Mouse (Mus musculus) heart, adult 8-10 months (tissue): ENCODE results near the gene Samd7. TPM values are rescaled to one million over a fixed set of nuclear protein-coding genes. Genes with fewer than 3 reads are reported as not detected.

Experiments
- DNase-seq: peaks from one replicate; pipeline ENCODE4 v3.0.0; 2022; ENCODE audit warnings: low spot score
- total RNA-seq, 4 experiments: library from RNA; stranded (reverse); gene quantifications; 2 replicates each; pipeline ENCODE4 v1.2.4; 2022

Samd7 gene
- total RNA-seq, 4 experiments from 2014 or later, result not detected

DNA sequence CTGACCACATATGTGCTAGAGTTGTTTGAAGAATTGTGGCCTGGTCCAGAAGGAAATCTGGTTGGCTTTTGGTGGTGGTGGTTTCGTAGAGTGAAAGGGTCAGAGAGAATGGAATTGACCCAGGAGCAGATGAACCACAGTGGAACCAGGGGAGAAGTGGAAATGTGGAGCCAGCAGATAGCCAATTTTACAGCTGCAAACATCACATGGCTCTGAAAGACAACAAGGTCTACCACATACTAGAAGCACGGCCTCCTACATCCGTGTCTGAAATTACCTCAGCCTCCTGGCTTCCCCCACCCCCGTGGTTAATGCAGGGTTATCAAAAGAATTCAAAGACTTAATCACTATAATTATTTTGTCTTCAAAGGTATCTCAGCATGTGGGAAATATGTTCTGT, 18.8 kb downstream of the Samd7 start:
- no peak for DNase-seq

DNA sequence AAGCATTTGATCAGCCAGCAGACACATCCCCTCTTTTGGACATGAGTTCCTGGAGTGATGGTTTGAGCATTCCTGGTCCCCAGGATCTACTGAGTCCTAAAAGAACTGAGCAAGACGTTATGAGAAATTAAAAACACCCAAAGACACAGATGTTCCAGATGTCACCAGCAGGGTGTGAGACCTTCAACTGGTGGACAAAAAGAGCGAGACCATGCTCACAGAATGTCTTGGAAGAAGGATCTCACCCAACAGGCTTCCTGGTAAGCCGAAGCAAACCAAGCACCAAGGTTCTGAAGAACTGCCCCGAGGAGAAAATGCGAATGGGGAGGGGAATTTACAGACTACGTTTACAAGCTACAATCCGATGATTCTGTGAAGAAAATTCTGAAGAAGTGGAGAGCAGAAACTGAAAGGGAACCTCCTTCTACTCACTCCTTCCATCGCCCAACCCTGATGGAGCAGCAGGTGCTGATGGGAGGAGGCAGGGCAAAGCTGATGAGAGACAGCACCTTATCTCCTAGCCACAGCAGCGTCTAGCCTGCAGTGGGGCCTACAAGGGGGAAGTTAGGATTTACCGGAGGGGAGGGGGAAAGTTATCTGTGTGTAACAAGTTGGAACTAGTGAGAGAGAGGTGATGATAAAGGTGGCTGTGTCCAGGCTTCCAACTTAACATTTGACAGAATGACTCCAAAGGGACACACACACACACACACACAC, 19.4 kb downstream of the Samd7 start:
- DNase-seq, result no peak

DNA sequence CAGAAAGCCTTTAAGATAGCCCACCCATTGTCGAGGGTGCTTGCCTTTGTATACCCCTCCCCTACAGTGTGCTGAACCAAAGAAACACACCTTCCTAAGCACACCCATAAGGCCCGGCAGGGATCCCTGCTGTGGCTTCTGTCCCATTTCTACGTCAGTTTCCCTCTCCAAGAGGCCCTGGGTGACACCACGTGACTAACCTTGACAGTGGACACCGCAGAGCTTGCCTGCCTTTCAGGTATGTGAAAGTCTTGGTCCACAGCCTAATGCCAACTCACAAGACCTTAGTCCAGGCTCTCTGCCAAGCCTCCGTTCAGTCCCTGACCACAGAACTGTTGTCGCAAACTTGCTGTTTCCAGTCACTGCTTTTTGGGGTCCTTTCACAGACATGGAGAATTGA, 20.1 kb downstream of the Samd7 start:
- no peak for DNase-seq

- no peak for DNase-seq
Measured at GRCm38 (mm10) chr3:30767271-30767670, 21.2 kb downstream of the Samd7 start.

GRCm38 (mm10) chr3:30769755-30770515, 23.8 kb downstream of the Samd7 start:
- no peak for DNase-seq

DNA sequence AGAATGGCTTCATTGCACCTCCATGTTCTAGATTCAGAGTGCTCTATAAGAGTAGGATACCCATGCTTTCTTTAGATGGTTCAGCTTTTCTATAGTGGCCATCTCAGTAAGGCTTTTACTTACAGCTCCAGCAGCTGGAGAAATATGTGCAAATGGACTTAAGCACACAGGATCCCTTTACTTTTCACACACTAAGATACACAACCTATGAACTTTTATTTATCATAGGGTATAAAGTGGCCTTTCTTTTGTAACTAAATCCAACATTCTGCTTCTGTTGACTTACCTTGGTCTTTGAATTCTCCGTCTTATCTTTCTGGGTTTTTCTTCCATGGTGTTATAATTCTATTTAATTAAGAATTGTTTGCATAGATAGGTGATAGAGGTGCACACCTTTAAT, 25.5 kb downstream of the Samd7 start:
- DNase-seq, result no peak

GRCm38 (mm10) chr3:30772631-30773030, 26.5 kb downstream of the Samd7 start:
- DNase-seq, result no peak

DNA sequence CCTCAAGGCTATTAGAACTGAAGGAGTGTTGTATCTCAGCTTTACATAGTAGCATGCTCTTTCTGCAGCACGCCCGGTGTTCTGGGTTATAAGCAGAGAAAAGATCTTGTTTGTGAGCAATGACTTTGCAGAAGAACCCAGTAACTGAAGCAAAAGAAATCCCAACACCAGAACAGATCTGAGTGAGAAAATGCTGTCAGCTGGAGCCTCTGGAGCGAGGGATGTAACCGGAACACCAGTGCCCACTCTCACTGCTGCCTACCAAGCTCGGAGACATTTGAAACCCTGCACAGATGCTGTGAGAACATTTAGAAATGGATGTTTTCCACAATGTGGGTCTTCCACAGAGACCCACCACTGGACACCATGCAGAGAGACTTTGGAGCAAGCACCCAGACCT, 28.6 kb downstream of the Samd7 start:
- no peak for DNase-seq

GRCm38 (mm10) chr3:30777984-30778383, 31.9 kb downstream of the Samd7 start:
- DNase-seq, result no peak

DNA sequence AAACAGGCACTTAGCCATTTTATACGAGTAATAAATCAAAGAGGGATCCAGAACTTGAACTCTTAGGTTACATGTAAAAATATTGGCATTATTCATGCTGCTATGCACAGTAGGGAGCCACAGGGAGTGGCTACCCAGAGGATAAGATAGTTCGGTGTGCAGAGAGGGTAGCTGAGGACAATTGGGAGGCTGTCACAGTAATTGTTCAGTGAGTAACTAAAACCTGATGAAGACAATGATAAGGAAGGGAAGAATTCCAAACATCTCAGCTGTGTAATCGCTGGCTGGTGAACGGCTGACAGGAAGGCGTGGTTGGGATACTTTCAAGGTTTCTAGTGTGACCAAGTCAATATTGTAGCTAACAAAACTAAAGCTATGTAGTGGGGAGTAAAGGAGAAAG, 42.4 kb downstream of the Samd7 start:
- DNase-seq, result peak; percentile 14

GRCm38 (mm10) chr3:30792737-30793402, 46.8 kb downstream of the Samd7 start, which contains the start of gene Sec62:
TSS of gene Sec62 (plus strand) at chr3:30792875.
- peak; percentile 89 for DNase-seq

DNA sequence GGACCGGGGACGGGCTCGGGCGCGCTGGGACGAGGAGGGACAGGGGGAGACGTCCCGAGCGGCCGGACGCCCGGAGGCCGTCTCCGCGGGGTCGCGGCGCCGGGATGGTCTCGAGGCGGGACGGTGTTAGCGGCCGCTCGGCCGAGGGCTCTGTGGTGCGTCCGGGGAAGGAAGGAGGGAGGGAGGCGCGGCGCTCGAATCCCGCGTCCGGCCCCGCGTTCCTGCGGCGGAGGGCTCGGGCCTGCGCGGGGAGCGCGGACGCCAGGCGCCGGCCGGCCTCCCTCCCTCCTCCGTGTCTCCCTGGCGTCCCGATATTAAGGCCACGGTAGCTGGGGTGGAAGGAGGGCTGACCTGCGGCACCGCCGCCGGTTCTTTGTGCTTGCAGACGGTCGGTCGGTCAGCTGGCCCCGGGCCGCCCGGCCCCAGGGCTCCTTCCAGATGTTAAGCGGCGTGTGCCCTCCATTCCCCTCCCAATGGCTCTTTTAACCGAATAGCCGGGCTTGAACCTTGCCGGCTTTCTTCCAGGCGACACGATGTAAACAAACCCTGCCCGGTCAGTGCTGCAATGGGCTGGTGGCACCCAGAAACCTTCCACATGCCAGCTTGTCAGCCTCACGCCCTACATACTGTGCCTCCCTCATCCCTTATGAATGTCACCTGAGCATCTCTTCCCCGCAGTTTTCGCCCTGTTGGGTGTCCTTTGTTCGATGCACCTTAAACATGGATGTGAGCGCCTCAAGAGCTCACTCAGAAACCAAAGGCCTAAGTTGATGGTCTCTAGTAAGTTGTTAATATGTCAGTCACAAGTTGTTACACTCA, 47.5 kb downstream of the Samd7 start:
- DNase-seq, result peak; percentile 16

GRCm38 (mm10) chr3:30802171-30802570, 56.1 kb downstream of the Samd7 start:
- DNase-seq, result no peak

- DNase-seq, result peak; percentile 55
Measured at GRCm38 (mm10) chr3:30812881-30813280, 66.8 kb downstream of the Samd7 start.

Other genes starting within 250 kb of the Samd7 start
- 10 to 100 TPM; 13.6 to 19.5 (median 16.5) TPM for gene Mecom, start 198.3 kb upstream of the Samd7 start, total RNA-seq
- gene Actrt3, start 146.4 kb upstream of the Samd7 start, total RNA-seq, result not detected
- 10 to 100 TPM; 10.1 to 13.4 (median 11.9) TPM for gene Mynn, start 144.2 kb upstream of the Samd7 start, total RNA-seq
- gene Lrriq4, start 101.8 kb upstream of the Samd7 start, total RNA-seq, result not detected
- gene Lrrc34, start 98.4 kb upstream of the Samd7 start, total RNA-seq, result not detected
- gene Lrrc31, start 46.5 kb upstream of the Samd7 start, total RNA-seq, result under 1 TPM in 2 of 4 experiments, not detected in 2; 0.19 to 0.47 TPM
- 10 to 100 TPM; 36.4 to 41.1 (median 38.2) TPM for gene Sec62, start 46.6 kb downstream of the Samd7 start, total RNA-seq
- 1 to 10 TPM; 1.4 to 2.5 (median 2.0) TPM for gene Gpr160, start 109.7 kb downstream of the Samd7 start, total RNA-seq
- 10 to 100 TPM; 15.4 to 19.3 (median 17.6) TPM for gene Phc3, start 223.1 kb downstream of the Samd7 start, total RNA-seq
- gene Prkci, start 249.5 kb downstream of the Samd7 start, total RNA-seq, result 10 to 100 TPM in 3 of 4 experiments, 1 to 10 TPM in 1; 9.5 to 11.9 (median 10.7) TPM